Mouse (Mus musculus) left cerebral cortex, postnatal 4 days (tissue): ENCODE measurements around the gene Cldn8. TPM values are rescaled to one million over a fixed set of nuclear protein-coding genes. Genes with fewer than 3 reads are reported as not detected.

Experiments used
- DNase-seq: peaks from one replicate; pipeline ENCODE4 v3.0.0-alpha.2; 2022
- intact Hi-C: fragments of 180-260 bp; cut with DNase I; formaldehyde crosslinking; loops from one replicate; pipeline ENCODE4 v1.15.1; 2025
- total RNA-seq, 2 experiments: library from RNA; stranded (reverse); gene quantifications; 2 replicates each; pipeline ENCODE4 v1.2.3; 2021

Cldn8 gene
- under 1 TPM in 1 of 2 experiments, not detected in 1; 0.28 TPM for total RNA-seq

GRCm38 (mm10) chr16:88563045-88563913 lies at the start of gene Cldn8:
Gene Cldn8, minus strand, starts transcription at chr16:88563183.
- intact Hi-C loops: no loop called here
- no peak for DNase-seq

- DNase-seq: no peak
- intact Hi-C loops: no loop called here
Measured at GRCm38 (mm10) chr16:88612712-88613111, 49.7 kb upstream of the Cldn8 start.

- intact Hi-C loops: no loop called here
- no peak for DNase-seq
Measured at GRCm38 (mm10) chr16:88611922-88612321, 48.9 kb upstream of the Cldn8 start, which contains the start of gene Krtap24-1. Gene Krtap24-1, minus strand, starts transcription at chr16:88612279.

- DNase-seq: no peak
- intact Hi-C loops: no loop called here
Measured at GRCm38 (mm10) chr16:88604570-88604969, 41.6 kb upstream of the Cldn8 start.

- no peak for DNase-seq
- intact Hi-C loops: no loop called here
Measured at GRCm38 (mm10) chr16:88602464-88602863, 39.5 kb upstream of the Cldn8 start.

- no peak for DNase-seq
- intact Hi-C loops: no loop called here
Measured at GRCm38 (mm10) chr16:88600303-88600702, 37.3 kb upstream of the Cldn8 start.

GRCm38 (mm10) chr16:88599504-88600237 lies 36.7 kb upstream of the Cldn8 start:
- no peak for DNase-seq
- intact Hi-C loops: no loop called here

- DNase-seq: no peak
- intact Hi-C loops: no loop called here
Measured at GRCm38 (mm10) chr16:88592758-88593157, 29.8 kb upstream of the Cldn8 start.

- intact Hi-C loops: no loop called here
- no peak for DNase-seq
Measured at GRCm38 (mm10) chr16:88583338-88583737, 20.4 kb upstream of the Cldn8 start.

GRCm38 (mm10) chr16:88575885-88576679 lies 13.1 kb upstream of the Cldn8 start:
- intact Hi-C loops: no loop called here

GRCm38 (mm10) chr16:88572904-88573404 lies 10.0 kb upstream of the Cldn8 start:
- no peak for DNase-seq
- intact Hi-C loops: no loop called here

More at GRCm38 (mm10) chr16:88575885-88576679, 13.1 kb upstream of the Cldn8 start:
- no peak for DNase-seq

- no peak for DNase-seq
- intact Hi-C loops: no loop called here
Measured at GRCm38 (mm10) chr16:88570136-88570535, 7.2 kb upstream of the Cldn8 start.

GRCm38 (mm10) chr16:88569732-88570131 lies 6.7 kb upstream of the Cldn8 start:
- DNase-seq: no peak
- intact Hi-C loops: no loop called here

GRCm38 (mm10) chr16:88569096-88569495 lies 6.1 kb upstream of the Cldn8 start:
- DNase-seq: no peak
- intact Hi-C loops: no loop called here

- intact Hi-C loops: no loop called here
- DNase-seq: no peak
Measured at GRCm38 (mm10) chr16:88561617-88562164, 1.3 kb downstream of the Cldn8 start.

- DNase-seq: peak; percentile 13
- intact Hi-C loops: no loop called here
Measured at GRCm38 (mm10) chr16:88542488-88542887, 20.5 kb downstream of the Cldn8 start.

- DNase-seq: no peak
- intact Hi-C loops: no loop called here
Measured at GRCm38 (mm10) chr16:88539841-88540487, 23.0 kb downstream of the Cldn8 start.

- intact Hi-C loops: no loop called here
- no peak for DNase-seq
Measured at GRCm38 (mm10) chr16:88511348-88511747, 51.6 kb downstream of the Cldn8 start.
